Mouse (Mus musculus): ENCODE measurements around the gene Atp1a4. TPM values are rescaled to one million over a fixed set of nuclear protein-coding genes. Genes with fewer than 3 reads are reported as not detected.

The Atp1a4 gene
- polyA plus RNA-seq (2014; fragmentation: Nextera tagmentation; extraction: Ambion mirVana): not detected in 2 replicates

GRCm38 (mm10) chr1:172258314-172258713 is at the start of gene Atp1a4:
TSS of gene Atp1a4 (minus strand) at chr1:172258414.
- 90% methylated on average over 6 of the region's 6 CpGs for WGBS
- no peak within 1 kb of the TSS for H3K4me3 ChIP-seq (ENCODE audit: low read depth, low read length)
- H3K27ac ChIP-seq (ENCODE audit: low read length): no peak within 1 kb of the TSS
- no peaks in the 10 kb centered on the region for H3K36me3 ChIP-seq (ENCODE audit: control insufficient read depth, insufficient read depth, low read length)
- H3K9ac ChIP-seq (replicated peaks; ENCODE audit: low read depth, low read length): no peak within 1 kb of the TSS
- no peak within 1 kb of the TSS for H3K4me2 ChIP-seq (replicated peaks; ENCODE audit: low read depth, low read length)
- H3K27me3 ChIP-seq (ENCODE audit: control insufficient read depth, insufficient read depth, low read length): no peaks in the 10 kb centered on the region
- no peaks in the 10 kb centered on the region for H3K9me3 ChIP-seq (ENCODE audit: control insufficient read depth, low read depth, low read length)
- ATAC-seq (ENCODE audit: insufficient number of reproducible peaks, insufficient read depth, low FRiP score, low read depth): no peak
- H3K4me1 ChIP-seq (ENCODE audit: control insufficient read depth, insufficient read depth, low read length): no peaks in the 10 kb centered on the region

- 63% methylated on average over 10 of the region's 10 CpGs for WGBS
- peak; percentile 21; the same call in 1 of the 2 replicates for ATAC-seq (ENCODE audit: insufficient number of reproducible peaks, insufficient read depth, low FRiP score, low read depth)
- no peaks in the 10 kb centered on the region for H3K27me3 ChIP-seq (ENCODE audit: control insufficient read depth, insufficient read depth, low read length)
- no peak overlapping the region for H3K9ac ChIP-seq (replicated peaks; ENCODE audit: low read depth, low read length)
- H3K36me3 ChIP-seq (ENCODE audit: control insufficient read depth, insufficient read depth, low read length): no peaks in the 10 kb centered on the region
- peak overlapping the region; percentile 80; the same call in 1 of the 2 replicates for H3K27ac ChIP-seq (ENCODE audit: low read length)
- no peak overlapping the region for H3K4me2 ChIP-seq (replicated peaks; ENCODE audit: low read depth, low read length)
- peaks cover 17% of the 10 kb centered on the region for H3K4me1 ChIP-seq (ENCODE audit: control insufficient read depth, insufficient read depth, low read length)
- H3K9me3 ChIP-seq (ENCODE audit: control insufficient read depth, low read depth, low read length): no peaks in the 10 kb centered on the region
- no peak overlapping the region for H3K4me3 ChIP-seq (ENCODE audit: low read depth, low read length)
Measured at GRCm38 (mm10) chr1:172307936-172308335, 49.7 kb upstream of the Atp1a4 start.

DNA sequence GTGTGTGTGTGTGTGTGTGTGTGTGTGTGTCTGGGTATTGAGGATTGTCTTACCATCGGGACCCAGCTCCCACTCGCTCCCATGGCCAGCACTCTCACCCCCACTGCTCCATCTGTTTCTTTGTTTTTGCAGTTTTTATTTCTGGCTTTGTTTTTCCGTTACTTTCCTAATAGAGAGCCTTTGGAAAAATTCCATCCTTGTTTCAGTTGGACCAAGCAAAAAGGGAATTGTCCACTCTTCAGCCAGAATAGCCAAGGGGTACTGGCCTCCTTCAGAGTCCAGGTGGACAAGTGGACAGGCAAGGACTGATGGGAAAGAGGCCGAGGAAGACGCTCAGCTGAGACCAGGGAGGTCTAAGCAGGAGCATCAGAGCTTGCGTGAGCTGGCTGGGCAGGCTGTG is 48.7 kb upstream of the Atp1a4 start:
- Histone ChIP-seq H3K36me3 (ENCODE audit: control insufficient read depth, insufficient read depth, low read length) (no peaks in the 10 kb centered on the region), H3K27ac (ENCODE audit: low read length) (peak overlapping the region; percentile 80; the same call in 1 of the 2 replicates), H3K4me3 (ENCODE audit: low read depth, low read length) (no peak overlapping the region), H3K9ac (replicated peaks; ENCODE audit: low read depth, low read length) (no peak overlapping the region), H3K4me1 (ENCODE audit: control insufficient read depth, insufficient read depth, low read length) (peaks cover 14% of the 10 kb centered on the region), H3K27me3 (ENCODE audit: control insufficient read depth, insufficient read depth, low read length) (no peaks in the 10 kb centered on the region), H3K4me2 (replicated peaks; ENCODE audit: low read depth, low read length) (no peak overlapping the region), H3K9me3 (ENCODE audit: control insufficient read depth, low read depth, low read length) (no peaks in the 10 kb centered on the region)
- WGBS: 69% methylated on average over 6 of the region's 6 CpGs
- ATAC-seq (ENCODE audit: insufficient number of reproducible peaks, insufficient read depth, low FRiP score, low read depth): no peak

- no peak for ATAC-seq (ENCODE audit: insufficient number of reproducible peaks, insufficient read depth, low FRiP score, low read depth)
- Histone ChIP-seq H3K4me1 (ENCODE audit: control insufficient read depth, insufficient read depth, low read length) (peaks cover 13% of the 10 kb centered on the region), H3K36me3 (ENCODE audit: control insufficient read depth, insufficient read depth, low read length) (no peaks in the 10 kb centered on the region), H3K9ac (replicated peaks; ENCODE audit: low read depth, low read length) (no peak overlapping the region), H3K27ac (ENCODE audit: low read length) (no peak overlapping the region), H3K4me3 (ENCODE audit: low read depth, low read length) (no peak overlapping the region), H3K4me2 (replicated peaks; ENCODE audit: low read depth, low read length) (no peak overlapping the region), H3K9me3 (ENCODE audit: control insufficient read depth, low read depth, low read length) (no peaks in the 10 kb centered on the region), H3K27me3 (ENCODE audit: control insufficient read depth, insufficient read depth, low read length) (no peaks in the 10 kb centered on the region)
- 77% methylated on average over 4 of the region's 4 CpGs for WGBS
Measured at GRCm38 (mm10) chr1:172306196-172306595, 48.0 kb upstream of the Atp1a4 start.

DNA sequence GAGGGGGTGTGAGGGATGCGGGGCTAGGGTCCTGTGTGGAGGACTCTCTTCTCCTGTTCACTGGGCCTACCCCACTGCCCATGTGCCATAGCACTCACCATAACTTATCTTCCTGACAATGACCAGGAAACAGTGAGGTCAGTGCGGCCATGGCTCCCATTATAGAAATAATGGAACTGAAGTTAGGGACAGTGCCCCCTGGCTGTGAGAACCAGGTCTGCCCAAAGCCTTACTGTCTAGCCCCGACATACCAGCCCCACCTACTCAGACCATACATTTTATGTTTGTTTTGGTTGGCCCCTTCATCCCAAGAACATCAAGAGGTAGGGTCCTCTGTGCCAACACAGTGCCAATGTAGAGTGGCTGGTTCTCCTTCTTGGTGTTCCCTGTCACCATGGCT is 47.4 kb upstream of the Atp1a4 start:
- no peak overlapping the region for H3K9ac ChIP-seq (replicated peaks; ENCODE audit: low read depth, low read length)
- H3K36me3 ChIP-seq (ENCODE audit: control insufficient read depth, insufficient read depth, low read length): no peaks in the 10 kb centered on the region
- H3K27me3 ChIP-seq (ENCODE audit: control insufficient read depth, insufficient read depth, low read length): no peaks in the 10 kb centered on the region
- H3K4me2 ChIP-seq (replicated peaks; ENCODE audit: low read depth, low read length): no peak overlapping the region
- WGBS: 76% methylated on average over 3 of the region's 3 CpGs
- peaks cover 7% of the 10 kb centered on the region for H3K4me1 ChIP-seq (ENCODE audit: control insufficient read depth, insufficient read depth, low read length)
- ATAC-seq (ENCODE audit: insufficient number of reproducible peaks, insufficient read depth, low FRiP score, low read depth): no peak
- no peak overlapping the region for H3K27ac ChIP-seq (ENCODE audit: low read length)
- no peaks in the 10 kb centered on the region for H3K9me3 ChIP-seq (ENCODE audit: control insufficient read depth, low read depth, low read length)
- no peak overlapping the region for H3K4me3 ChIP-seq (ENCODE audit: low read depth, low read length)

DNA sequence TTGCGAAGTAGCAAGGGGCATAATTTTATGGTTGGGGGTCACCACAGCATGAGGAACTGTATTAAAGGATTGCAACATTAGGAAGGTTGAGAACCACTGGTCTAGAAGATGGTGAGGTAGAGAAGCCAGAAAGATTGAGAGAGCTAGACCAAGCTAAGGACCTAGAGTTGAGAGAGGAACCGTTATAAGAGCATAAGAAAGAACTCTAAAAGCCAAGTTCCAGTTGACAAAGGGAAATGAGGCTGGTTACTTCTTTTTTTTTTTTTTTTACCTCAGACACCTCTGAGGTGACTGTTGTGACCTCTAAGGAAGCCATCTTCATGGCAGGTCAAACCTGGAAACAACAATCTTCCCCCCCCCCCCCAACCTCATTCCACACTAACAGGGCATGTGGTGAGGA is 46.9 kb upstream of the Atp1a4 start:
- Histone ChIP-seq H3K36me3 (ENCODE audit: control insufficient read depth, insufficient read depth, low read length) (no peaks in the 10 kb centered on the region), H3K9me3 (ENCODE audit: control insufficient read depth, low read depth, low read length) (no peaks in the 10 kb centered on the region), H3K27me3 (ENCODE audit: control insufficient read depth, insufficient read depth, low read length) (no peaks in the 10 kb centered on the region), H3K4me1 (ENCODE audit: control insufficient read depth, insufficient read depth, low read length) (0 out of 2 replicates have a peak, but pooled peaks cover 3% of the 10 kb centered on the region), H3K4me2 (replicated peaks; ENCODE audit: low read depth, low read length) (no peak overlapping the region), H3K27ac (ENCODE audit: low read length) (no peak overlapping the region), H3K9ac (replicated peaks; ENCODE audit: low read depth, low read length) (no peak overlapping the region), H3K4me3 (ENCODE audit: low read depth, low read length) (no peak overlapping the region)
- no peak for ATAC-seq (ENCODE audit: insufficient number of reproducible peaks, insufficient read depth, low FRiP score, low read depth)
- 95% methylated on average over 2 of the region's 2 CpGs for WGBS

- H3K9ac ChIP-seq (replicated peaks; ENCODE audit: low read depth, low read length): no peak overlapping the region
- H3K9me3 ChIP-seq (ENCODE audit: control insufficient read depth, low read depth, low read length): no peaks in the 10 kb centered on the region
- H3K4me3 ChIP-seq (ENCODE audit: low read depth, low read length): no peak overlapping the region
- 59% methylated on average over 6 of the region's 6 CpGs for WGBS
- no peak overlapping the region for H3K4me2 ChIP-seq (replicated peaks; ENCODE audit: low read depth, low read length)
- H3K4me1 ChIP-seq (ENCODE audit: control insufficient read depth, insufficient read depth, low read length): no peaks in the 10 kb centered on the region
- no peaks in the 10 kb centered on the region for H3K36me3 ChIP-seq (ENCODE audit: control insufficient read depth, insufficient read depth, low read length)
- H3K27me3 ChIP-seq (ENCODE audit: control insufficient read depth, insufficient read depth, low read length): no peaks in the 10 kb centered on the region
- no peak overlapping the region for H3K27ac ChIP-seq (ENCODE audit: low read length)
- ATAC-seq (ENCODE audit: insufficient number of reproducible peaks, insufficient read depth, low FRiP score, low read depth): 0 out of 2 replicates have a peak, but pooled peaks have one; percentile 24
Measured at GRCm38 (mm10) chr1:172304443-172304842, 46.2 kb upstream of the Atp1a4 start.

- Histone ChIP-seq H3K9me3 (ENCODE audit: control insufficient read depth, low read depth, low read length) (no peaks in the 10 kb centered on the region), H3K27me3 (ENCODE audit: control insufficient read depth, insufficient read depth, low read length) (no peaks in the 10 kb centered on the region), H3K36me3 (ENCODE audit: control insufficient read depth, insufficient read depth, low read length) (no peaks in the 10 kb centered on the region), H3K4me1 (ENCODE audit: control insufficient read depth, insufficient read depth, low read length) (peaks cover 5% of the 10 kb centered on the region), H3K4me3 (ENCODE audit: low read depth, low read length) (no peak overlapping the region), H3K4me2 (replicated peaks; ENCODE audit: low read depth, low read length) (no peak overlapping the region), H3K9ac (replicated peaks; ENCODE audit: low read depth, low read length) (no peak overlapping the region), H3K27ac (ENCODE audit: low read length) (no peak overlapping the region)
- WGBS: 20% methylated on average over 6 of the region's 6 CpGs
- no peak for ATAC-seq (ENCODE audit: insufficient number of reproducible peaks, insufficient read depth, low FRiP score, low read depth)
Measured at GRCm38 (mm10) chr1:172302851-172303250, 44.6 kb upstream of the Atp1a4 start.

- no peaks in the 10 kb centered on the region for H3K36me3 ChIP-seq (ENCODE audit: control insufficient read depth, insufficient read depth, low read length)
- no peaks in the 10 kb centered on the region for H3K9me3 ChIP-seq (ENCODE audit: control insufficient read depth, low read depth, low read length)
- H3K4me1 ChIP-seq (ENCODE audit: control insufficient read depth, insufficient read depth, low read length): peaks cover 8% of the 10 kb centered on the region
- no peak overlapping the region for H3K4me2 ChIP-seq (replicated peaks; ENCODE audit: low read depth, low read length)
- WGBS: 57% methylated on average over 3 of the region's 3 CpGs
- H3K9ac ChIP-seq (replicated peaks; ENCODE audit: low read depth, low read length): no peak overlapping the region
- H3K4me3 ChIP-seq (ENCODE audit: low read depth, low read length): no peak overlapping the region
- no peaks in the 10 kb centered on the region for H3K27me3 ChIP-seq (ENCODE audit: control insufficient read depth, insufficient read depth, low read length)
- ATAC-seq (ENCODE audit: insufficient number of reproducible peaks, insufficient read depth, low FRiP score, low read depth): no peak
- no peak overlapping the region for H3K27ac ChIP-seq (ENCODE audit: low read length)
Measured at GRCm38 (mm10) chr1:172302311-172302710, 44.1 kb upstream of the Atp1a4 start.
